Mouse (Mus musculus) embryonic facial prominence, embryonic 14.5 days (tissue): ENCODE results near the gene Hdac7. TPM values are rescaled to one million over a fixed set of nuclear protein-coding genes. Genes with fewer than 3 reads are reported as not detected.

Source experiments
- ATAC-seq: fragments of 200-750 bp; cut with Nextera tagmentation; 2 replicates; pipeline ENCODE4 v1.8.0; 2017; ENCODE audit warnings: low read depth, moderate number of reproducible peaks, moderate TSS enrichment
- DNase-seq: peaks from one replicate; pipeline ENCODE4 v3.0.0-alpha.2; 2015; ENCODE audit warnings: low spot score
- H3K27ac ChIP-seq: fragments of 300-500 bp; sonication (generic); replicated peaks from 2 replicates; pipeline ENCODE4 v1.5.1; 2014; ENCODE audit warnings: low read depth, mild to moderate bottlenecking, low read length, moderate library complexity
- H3K27me3 ChIP-seq: fragments of 300-500 bp; sonication (generic); replicated peaks from 2 replicates; pipeline ENCODE4 v1.6.1; 2014; ENCODE audit warnings: low read length; ENCODE audit not compliant: control insufficient read depth, insufficient read depth
- H3K36me3 ChIP-seq: fragments of 300-500 bp; sonication (generic); 2 replicates; pipeline ENCODE4 v1.6.1; 2014; ENCODE audit warnings: low read length, mixed read lengths; ENCODE audit not compliant: control insufficient read depth, insufficient read depth
- H3K4me1 ChIP-seq: fragments of 300-500 bp; sonication (generic); 2 replicates; pipeline ENCODE4 v1.6.1; 2014; ENCODE audit warnings: antibody characterized with exemption, low read length; ENCODE audit not compliant: control insufficient read depth, insufficient read depth
- H3K4me2 ChIP-seq: fragments of 300-500 bp; sonication (generic); 2 replicates; pipeline ENCODE4 v1.6.1; 2014; ENCODE audit warnings: low read depth, mild to moderate bottlenecking, low read length, moderate library complexity, mixed read lengths
- H3K4me3 ChIP-seq: fragments of 300-500 bp; sonication (generic); 2 replicates; pipeline ENCODE4 v1.5.1; 2014; ENCODE audit warnings: low read depth, mild to moderate bottlenecking, low read length
- H3K9ac ChIP-seq: fragments of 300-500 bp; sonication (generic); 2 replicates; pipeline ENCODE4 v1.6.1; 2014; ENCODE audit warnings: low read depth, mild to moderate bottlenecking, low read length, moderate library complexity, mixed read lengths
- H3K9me3 ChIP-seq: fragments of 300-500 bp; sonication (generic); 2 replicates; pipeline ENCODE4 v1.6.1; 2016; ENCODE audit warnings: low read length; ENCODE audit not compliant: control insufficient read depth
- WGBS: fragments of 180-500 bp; shearing (Covaris S2); extraction: QIAGEN DNeasy Blood & Tissue Kit; methylation state at CpG from one replicate; pipeline ENCODE4 v1.1.7; 2014; 5-methylcytosine and 5-hydroxymethylcytosine counted together
- polyA plus RNA-seq: library from polyadenylated mRNA; unstranded; fragments of >200 nt; fragmentation: Nextera tagmentation; extraction: Ambion mirVana; gene quantifications from 2 replicates; pipeline ENCODE4 v1.2.1, GENCODE M21; 2014

Gene Hdac7
- polyA plus RNA-seq, 1 experiment from 2014 or later, result 30.8 TPM

GRCm38 (mm10) chr15:97799446-97799845 lies 44.9 kb downstream of the Hdac7 start:
- H3K4me2 ChIP-seq, result no peak overlapping the region
- H3K36me3 ChIP-seq, result peaks cover 78% of the 10 kb centered on the region
- 88% methylated on average over 11 of the region's 11 CpGs for WGBS
- no peak for DNase-seq
- H3K4me3 ChIP-seq, result no peak overlapping the region
- no peaks in the 10 kb centered on the region for H3K9me3 ChIP-seq
- H3K27ac ChIP-seq, result no peak overlapping the region
- H3K4me1 ChIP-seq, result no peaks in the 10 kb centered on the region
- ATAC-seq, result no peak
- no peaks in the 10 kb centered on the region for H3K27me3 ChIP-seq
- no peak overlapping the region for H3K9ac ChIP-seq

GRCm38 (mm10) chr15:97798134-97798533 lies 46.2 kb downstream of the Hdac7 start:
- Histone ChIP-seq H3K4me1 (no peaks in the 10 kb centered on the region), H3K27ac (no peak overlapping the region), H3K9me3 (no peaks in the 10 kb centered on the region), H3K27me3 (no peaks in the 10 kb centered on the region), H3K36me3 (peaks cover 89% of the 10 kb centered on the region), H3K9ac (no peak overlapping the region), H3K4me3 (no peak overlapping the region), H3K4me2 (no peak overlapping the region)
- DNase-seq (no peak), ATAC-seq (no peak)
- WGBS, result 83% methylated on average over 17 of the region's 17 CpGs

- Histone ChIP-seq H3K36me3 (peaks cover 92% of the 10 kb centered on the region), H3K9ac (no peak overlapping the region), H3K4me1 (no peaks in the 10 kb centered on the region), H3K27me3 (no peaks in the 10 kb centered on the region), H3K9me3 (no peaks in the 10 kb centered on the region), H3K27ac (no peak overlapping the region), H3K4me3 (no peak overlapping the region), H3K4me2 (no peak overlapping the region)
- DNase-seq (no peak), ATAC-seq (no peak)
- WGBS, result 95% methylated on average over 17 of the region's 17 CpGs
Observed at GRCm38 (mm10) chr15:97796674-97797310, 47.5 kb downstream of the Hdac7 start.

GRCm38 (mm10) chr15:97795559-97796235 lies 48.6 kb downstream of the Hdac7 start:
- Histone ChIP-seq H3K4me3 (no peak overlapping the region), H3K4me1 (no peaks in the 10 kb centered on the region), H3K4me2 (no peak overlapping the region), H3K9ac (no peak overlapping the region), H3K36me3 (peaks cover 89% of the 10 kb centered on the region), H3K27ac (no peak overlapping the region), H3K9me3 (no peaks in the 10 kb centered on the region), H3K27me3 (no peaks in the 10 kb centered on the region)
- no peak for DNase-seq
- 92% methylated on average over 10 of the region's 10 CpGs for WGBS
- no peak for ATAC-seq

- H3K9ac ChIP-seq, result no peak overlapping the region
- 70% methylated on average over 5 of the region's 5 CpGs for WGBS
- no peak overlapping the region for H3K4me3 ChIP-seq
- ATAC-seq (no peak), DNase-seq (no peak)
- no peaks in the 10 kb centered on the region for H3K9me3 ChIP-seq
- no peaks in the 10 kb centered on the region for H3K27me3 ChIP-seq
- no peak overlapping the region for H3K4me2 ChIP-seq
- no peak overlapping the region for H3K27ac ChIP-seq
- no peaks in the 10 kb centered on the region for H3K4me1 ChIP-seq
- peaks cover 79% of the 10 kb centered on the region for H3K36me3 ChIP-seq
Observed at GRCm38 (mm10) chr15:97794268-97794667, 50.0 kb downstream of the Hdac7 start.

GRCm38 (mm10) chr15:97793386-97794153 lies 50.7 kb downstream of the Hdac7 start:
- 91% methylated on average over 18 of the region's 18 CpGs for WGBS
- Histone ChIP-seq H3K27me3 (no peaks in the 10 kb centered on the region), H3K4me2 (no peak overlapping the region), H3K4me1 (no peaks in the 10 kb centered on the region), H3K4me3 (no peak overlapping the region), H3K36me3 (peaks cover 72% of the 10 kb centered on the region), H3K9ac (no peak overlapping the region), H3K9me3 (no peaks in the 10 kb centered on the region), H3K27ac (no peak overlapping the region)
- no peak for DNase-seq
- ATAC-seq, result no peak

GRCm38 (mm10) chr15:97791126-97791700 lies 53.1 kb downstream of the Hdac7 start:
- Histone ChIP-seq H3K4me3 (no peak overlapping the region), H3K4me2 (no peak overlapping the region), H3K4me1 (no peaks in the 10 kb centered on the region), H3K36me3 (peaks cover 48% of the 10 kb centered on the region), H3K9ac (no peak overlapping the region), H3K27me3 (no peaks in the 10 kb centered on the region), H3K9me3 (no peaks in the 10 kb centered on the region), H3K27ac (no peak overlapping the region)
- ATAC-seq, result no peak
- DNase-seq, result no peak
- 86% methylated on average over 11 of the region's 11 CpGs for WGBS

- ATAC-seq (no peak), DNase-seq (peak; percentile 52)
- peaks cover 36% of the 10 kb centered on the region for H3K36me3 ChIP-seq
- H3K4me3 ChIP-seq, result no peak overlapping the region
- H3K4me1 ChIP-seq, result 0 out of 2 replicates have a peak, but pooled peaks cover 1% of the 10 kb centered on the region
- no peaks in the 10 kb centered on the region for H3K9me3 ChIP-seq
- H3K4me2 ChIP-seq, result no peak overlapping the region
- WGBS, result 53% methylated on average over 19 of the region's 20 CpGs
- H3K27me3 ChIP-seq, result no peaks in the 10 kb centered on the region
- H3K27ac ChIP-seq, result no peak overlapping the region
- no peak overlapping the region for H3K9ac ChIP-seq
Observed at GRCm38 (mm10) chr15:97789761-97790505, 54.4 kb downstream of the Hdac7 start.
